Mouse (Mus musculus) liver, adult 10 weeks (tissue): ENCODE results near the gene Entpd8. TPM values are rescaled to one million over a fixed set of nuclear protein-coding genes. Genes with fewer than 3 reads are reported as not detected.

Experiments used
- polyA plus RNA-seq: library from polyadenylated mRNA; stranded (reverse); fragments of 350-450 nt; fragmentation: Illumina TruSeq; extraction: RNeasy Lipid Tissue Mini Kit (QIAGEN cat#74804); gene quantifications from one replicate; pipeline ENCODE4 v1.2.3, GENCODE M21; 2014; ENCODE audit warnings: low read depth, low replicate concordance

Entpd8 gene
- 33.1 TPM for polyA plus RNA-seq

GRCm38 (mm10) chr2:25080076-25080475 is at the start of gene Entpd8:
Entpd8 (plus strand) TSS chr2:25080304.

GRCm38 (mm10) chr2:25054221-25055067 is 25.7 kb upstream of the Entpd8 start, which contains the start of gene Nsmf:
Nsmf (plus strand) TSS chr2:25054355.

GRCm38 (mm10) chr2:25095109-25095850 is 15.2 kb downstream of the Entpd8 start, which contains the start of gene Noxa1:
Noxa1 (minus strand) TSS chr2:25095149.

Other genes starting within 250 kb of the Entpd8 start
- 7.6 TPM for gene Ehmt1, start 160.7 kb upstream of the Entpd8 start, polyA plus RNA-seq
- not detected for gene Arrdc1, start 145.1 kb upstream of the Entpd8 start, polyA plus RNA-seq
- gene Zmynd19, start 130.5 kb upstream of the Entpd8 start, polyA plus RNA-seq = 3.2 TPM
- gene Dph7, start 117.9 kb upstream of the Entpd8 start, polyA plus RNA-seq = 1.9 TPM
- 22.5 TPM for gene Mrpl41, start 105.2 kb upstream of the Entpd8 start, polyA plus RNA-seq
- gene Pnpla7, start 104.3 kb upstream of the Entpd8 start, polyA plus RNA-seq = 26.6 TPM
- gene Nsmf, start 25.9 kb upstream of the Entpd8 start, polyA plus RNA-seq = 16.6 TPM
- gene Noxa1, start 14.8 kb downstream of the Entpd8 start, polyA plus RNA-seq = not detected
- gene Nrarp, start 100.5 kb downstream of the Entpd8 start, polyA plus RNA-seq = 0.61 TPM
- 0.56 TPM for gene Tor4a, start 116.6 kb downstream of the Entpd8 start, polyA plus RNA-seq
- 4.3 TPM for gene Nelfb, start 131.2 kb downstream of the Entpd8 start, polyA plus RNA-seq
- not detected for gene Stpg3, start 134.3 kb downstream of the Entpd8 start, polyA plus RNA-seq
- not detected for gene Fam166a, start 138.4 kb downstream of the Entpd8 start, polyA plus RNA-seq
- 31.1 TPM for gene Tubb4b, start 144.4 kb downstream of the Entpd8 start, polyA plus RNA-seq
- gene Slc34a3, start 154.1 kb downstream of the Entpd8 start, polyA plus RNA-seq = not detected
- not detected for gene Rnf224, start 156.5 kb downstream of the Entpd8 start, polyA plus RNA-seq
- gene Rnf208, start 162.0 kb downstream of the Entpd8 start, polyA plus RNA-seq = not detected
- gene Cysrt1, start 162.1 kb downstream of the Entpd8 start, polyA plus RNA-seq = not detected
- 0.69 TPM for gene AL732309.1, start 166.6 kb downstream of the Entpd8 start, polyA plus RNA-seq
- 0.85 TPM for gene Tmem203, start 175.1 kb downstream of the Entpd8 start, polyA plus RNA-seq
- 0.19 TPM for gene Tprn, start 182.3 kb downstream of the Entpd8 start, polyA plus RNA-seq
- 2.6 TPM for gene Ssna1, start 192.1 kb downstream of the Entpd8 start, polyA plus RNA-seq
- 7.9 TPM for gene Anapc2, start 192.2 kb downstream of the Entpd8 start, polyA plus RNA-seq
- gene Tmem210, start 207.8 kb downstream of the Entpd8 start, polyA plus RNA-seq = not detected
- not detected for gene Lrrc26, start 209.6 kb downstream of the Entpd8 start, polyA plus RNA-seq
- gene Grin1, start 238.9 kb downstream of the Entpd8 start, polyA plus RNA-seq = not detected